Mouse (Mus musculus) layer of hippocampus, adult 8-10 months (tissue): ENCODE measurements around the gene Hdgf. TPM values are rescaled to one million over a fixed set of nuclear protein-coding genes. Genes with fewer than 3 reads are reported as not detected.
"Not testable (repeated sequence)": the region's sequence is repeated elsewhere in the genome, so short reads cannot be mapped to it uniquely, and the experiment has no call there.

Source experiments
- DNase-seq, 2 experiments: peaks; one replicate each; pipeline ENCODE4 v3.0.0; 2022; ENCODE audit warnings: low spot score in 2 of 2
- total RNA-seq, 4 experiments: library from RNA; stranded (reverse); gene quantifications; 2 replicates each; pipeline ENCODE4 v1.2.4; 2022

Gene Hdgf
- 100 to 1,000 TPM; 137 to 145 (median 140) TPM for total RNA-seq

- peak; percentile 90 to 92 for DNase-seq
These were observed at the start of gene Hdgf for GRCm38 (mm10) chr3:87905880-87906485. Gene Hdgf (plus strand): TSS chr3:87906321.

GRCm38 (mm10) chr3:87857666-87858065, 48.5 kb upstream of the Hdgf start:
- no peak for DNase-seq

- DNase-seq, result peak; percentile 49 to 81
These were observed 46.3 kb upstream of the Hdgf start for GRCm38 (mm10) chr3:87859813-87860212.

GRCm38 (mm10) chr3:87864111-87864510, 42.0 kb upstream of the Hdgf start:
- DNase-seq, result not testable (repeated sequence)

GRCm38 (mm10) chr3:87877730-87878129, 28.4 kb upstream of the Hdgf start:
- no peak for DNase-seq

GRCm38 (mm10) chr3:87884291-87884690, 21.8 kb upstream of the Hdgf start:
- no peak for DNase-seq

- peak; percentile 33 to 44 for DNase-seq
These were observed 21.3 kb upstream of the Hdgf start for GRCm38 (mm10) chr3:87884708-87885251.

- DNase-seq, result peak; percentile 95 to 99
These were observed 20.7 kb upstream of the Hdgf start, which contains the start of gene Prcc for GRCm38 (mm10) chr3:87885281-87886003. Gene Prcc (minus strand): TSS chr3:87885608.

GRCm38 (mm10) chr3:87886004-87886365, 20.1 kb upstream of the Hdgf start:
- no peak for DNase-seq

GRCm38 (mm10) chr3:87886416-87886815, 19.7 kb upstream of the Hdgf start:
- DNase-seq, result no peak

- not testable (repeated sequence) for DNase-seq
These were observed 18.7 kb upstream of the Hdgf start for GRCm38 (mm10) chr3:87887400-87887799.

GRCm38 (mm10) chr3:87891481-87891880, 14.6 kb upstream of the Hdgf start:
- no peak for DNase-seq

- no peak for DNase-seq
These were observed 12.7 kb upstream of the Hdgf start for GRCm38 (mm10) chr3:87893367-87893905.

GRCm38 (mm10) chr3:87899266-87899665, 6.9 kb upstream of the Hdgf start:
- DNase-seq, result no peak

GRCm38 (mm10) chr3:87899776-87900175, 6.3 kb upstream of the Hdgf start:
- no peak for DNase-seq

- no peak for DNase-seq
These were observed 5.0 kb upstream of the Hdgf start for GRCm38 (mm10) chr3:87901036-87901624.

GRCm38 (mm10) chr3:87901959-87902358, 4.2 kb upstream of the Hdgf start:
- DNase-seq, result not testable (repeated sequence)

GRCm38 (mm10) chr3:87903821-87904220, 2.3 kb upstream of the Hdgf start:
- no peak for DNase-seq

GRCm38 (mm10) chr3:87906601-87906980, 470 bp downstream of the Hdgf start:
- DNase-seq, result peak in 1 of 2 experiments; percentile 45

- no peak for DNase-seq
These were observed 1.1 kb downstream of the Hdgf start for GRCm38 (mm10) chr3:87906981-87907857.

GRCm38 (mm10) chr3:87907906-87908305, 1.8 kb downstream of the Hdgf start:
- DNase-seq, result no peak
